Mouse (Mus musculus): ENCODE data around the gene Otog.

- TF ChIP-seq CTCF (IDR thresholded peaks at IDR 0.05; ENCODE audit: low read depth) (no peak), EP300 (IDR thresholded peaks at IDR 0.05; ENCODE audit: low read depth) (no peak)
Observed at GRCm38 (mm10) chr7:46296330-46296729, 55.5 kb downstream of the Otog start.

Measured in liver, embryonic 14.5 days (tissue).